Mouse (Mus musculus) kidney, embryonic 14.5 days (tissue): ENCODE results near the gene Gfra1. TPM values are rescaled to one million over a fixed set of nuclear protein-coding genes. Genes with fewer than 3 reads are reported as not detected.

Source experiments
- ATAC-seq: fragments of 200-750 bp; cut with Nextera tagmentation; 2 replicates; pipeline ENCODE4 v1.8.0; 2017; ENCODE audit warnings: moderate number of reproducible peaks, mild to moderate bottlenecking, moderate TSS enrichment, moderate library complexity; ENCODE audit not compliant: low FRiP score, low TSS enrichment
- H3K27ac ChIP-seq: fragments of 300-500 bp; sonication (generic); 2 replicates; pipeline ENCODE4 v1.5.1; 2014; ENCODE audit warnings: low read depth, mild to moderate bottlenecking, low read length, moderate library complexity, mixed read lengths
- H3K27me3 ChIP-seq: fragments of 300-500 bp; sonication (generic); 2 replicates; pipeline ENCODE4 v1.6.1; 2014; ENCODE audit warnings: mild to moderate bottlenecking, low read length; ENCODE audit not compliant: control insufficient read depth, insufficient read depth
- H3K36me3 ChIP-seq: fragments of 300-500 bp; sonication (generic); 2 replicates; pipeline ENCODE4 v1.6.1; 2014; ENCODE audit warnings: low read length, mixed read lengths; ENCODE audit not compliant: control insufficient read depth, insufficient read depth
- H3K4me1 ChIP-seq: fragments of 300-500 bp; sonication (generic); 2 replicates; pipeline ENCODE4 v1.6.1; 2014; ENCODE audit warnings: low read length, mixed read lengths; ENCODE audit not compliant: control insufficient read depth, insufficient read depth
- H3K4me2 ChIP-seq: fragments of 300-500 bp; sonication (generic); replicated peaks from 2 replicates; pipeline ENCODE4 v1.6.1; 2014; ENCODE audit warnings: low read depth, mild to moderate bottlenecking, low read length
- H3K4me3 ChIP-seq: fragments of 300-500 bp; sonication (generic); 2 replicates; pipeline ENCODE4 v1.5.1; 2014; ENCODE audit warnings: mild to moderate bottlenecking, low read length
- H3K9ac ChIP-seq: fragments of 300-500 bp; sonication (generic); 2 replicates; pipeline ENCODE4 v1.6.1; 2014; ENCODE audit warnings: low read depth, mild to moderate bottlenecking, low read length, moderate library complexity
- H3K9me3 ChIP-seq: fragments of 300-500 bp; sonication (generic); 2 replicates; pipeline ENCODE4 v1.6.1; 2016; ENCODE audit warnings: low read length; ENCODE audit not compliant: control insufficient read depth
- WGBS: fragments of 180-500 bp; shearing (Covaris S2); extraction: QIAGEN DNeasy Blood & Tissue Kit; methylation state at CpG from one replicate; pipeline ENCODE4 v1.1.7; 2014; 5-methylcytosine and 5-hydroxymethylcytosine counted together
- polyA plus RNA-seq: library from polyadenylated mRNA; unstranded; fragments of >200 nt; fragmentation: Nextera tagmentation; extraction: Ambion mirVana; gene quantifications from 2 replicates; pipeline ENCODE4 v1.2.1, GENCODE M21; 2014

Gene Gfra1
- polyA plus RNA-seq, 1 experiment from 2014 or later = 70.1 TPM

DNA sequence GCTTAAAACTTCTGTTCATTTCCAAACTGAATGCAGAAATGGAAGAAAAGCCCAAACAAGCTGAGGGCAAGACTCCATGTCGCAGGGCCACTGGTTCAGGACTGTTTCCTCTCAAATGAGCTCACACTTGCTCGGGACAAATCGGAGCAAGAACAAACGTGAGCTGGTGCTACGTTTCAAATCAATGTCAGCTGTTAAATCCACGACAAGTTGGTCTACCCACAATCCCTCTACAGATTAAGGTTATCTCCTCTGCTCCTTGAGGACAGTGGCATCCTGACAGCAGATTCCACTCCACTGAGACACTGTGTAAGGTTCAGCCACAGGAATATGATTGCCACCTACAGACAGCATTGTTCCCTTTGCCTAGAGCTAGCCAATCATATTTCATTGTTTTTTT is 4.4 kb downstream of the Gfra1 start:
- Histone ChIP-seq H3K4me2 (peak overlapping the region; percentile 10; the same call in 1 of the 2 replicates), H3K27ac (no peak overlapping the region), H3K4me1 (peaks cover 25% of the 10 kb centered on the region; the same call in 1 of the 2 replicates), H3K9ac (no peak overlapping the region), H3K36me3 (no peaks in the 10 kb centered on the region), H3K9me3 (no peaks in the 10 kb centered on the region), H3K4me3 (no peak overlapping the region; the same call in 1 of the 2 replicates), H3K27me3 (0 out of 2 replicates have a peak, but pooled peaks cover 4% of the 10 kb centered on the region)
- WGBS = 43% methylated on average over 6 of the region's 6 CpGs
- no peak for ATAC-seq

DNA sequence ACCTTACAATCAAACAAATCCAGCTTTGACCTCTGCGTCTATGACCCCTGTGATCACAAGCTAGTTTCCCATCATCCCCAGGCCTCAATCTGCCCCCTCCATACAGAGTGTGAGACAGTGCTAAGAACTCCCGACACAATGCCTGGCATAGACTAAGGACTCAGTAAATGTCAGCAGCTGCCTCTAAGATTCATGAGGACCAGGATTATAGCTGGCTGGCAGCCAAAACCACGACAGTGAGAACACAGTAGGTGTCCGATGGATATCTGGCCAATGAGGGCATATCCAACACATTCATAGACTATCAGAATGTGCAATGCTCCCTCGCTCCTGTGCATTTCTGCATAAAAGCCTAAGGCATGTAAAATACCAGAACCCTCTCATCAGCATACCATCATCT is 5.0 kb downstream of the Gfra1 start:
- 0 out of 2 replicates have a peak, but pooled peaks cover 4% of the 10 kb centered on the region for H3K27me3 ChIP-seq
- H3K9ac ChIP-seq = no peak overlapping the region
- no peak overlapping the region; the same call in 1 of the 2 replicates for H3K4me3 ChIP-seq
- WGBS = 55% methylated on average over 5 of the region's 5 CpGs
- no peak for ATAC-seq
- H3K9me3 ChIP-seq = no peaks in the 10 kb centered on the region
- 0 out of 2 replicates have a peak overlapping the region, but pooled peaks have one; percentile 5 for H3K4me2 ChIP-seq
- H3K27ac ChIP-seq = no peak overlapping the region
- H3K36me3 ChIP-seq = no peaks in the 10 kb centered on the region
- peaks cover 20% of the 10 kb centered on the region; the same call in 1 of the 2 replicates for H3K4me1 ChIP-seq

DNA sequence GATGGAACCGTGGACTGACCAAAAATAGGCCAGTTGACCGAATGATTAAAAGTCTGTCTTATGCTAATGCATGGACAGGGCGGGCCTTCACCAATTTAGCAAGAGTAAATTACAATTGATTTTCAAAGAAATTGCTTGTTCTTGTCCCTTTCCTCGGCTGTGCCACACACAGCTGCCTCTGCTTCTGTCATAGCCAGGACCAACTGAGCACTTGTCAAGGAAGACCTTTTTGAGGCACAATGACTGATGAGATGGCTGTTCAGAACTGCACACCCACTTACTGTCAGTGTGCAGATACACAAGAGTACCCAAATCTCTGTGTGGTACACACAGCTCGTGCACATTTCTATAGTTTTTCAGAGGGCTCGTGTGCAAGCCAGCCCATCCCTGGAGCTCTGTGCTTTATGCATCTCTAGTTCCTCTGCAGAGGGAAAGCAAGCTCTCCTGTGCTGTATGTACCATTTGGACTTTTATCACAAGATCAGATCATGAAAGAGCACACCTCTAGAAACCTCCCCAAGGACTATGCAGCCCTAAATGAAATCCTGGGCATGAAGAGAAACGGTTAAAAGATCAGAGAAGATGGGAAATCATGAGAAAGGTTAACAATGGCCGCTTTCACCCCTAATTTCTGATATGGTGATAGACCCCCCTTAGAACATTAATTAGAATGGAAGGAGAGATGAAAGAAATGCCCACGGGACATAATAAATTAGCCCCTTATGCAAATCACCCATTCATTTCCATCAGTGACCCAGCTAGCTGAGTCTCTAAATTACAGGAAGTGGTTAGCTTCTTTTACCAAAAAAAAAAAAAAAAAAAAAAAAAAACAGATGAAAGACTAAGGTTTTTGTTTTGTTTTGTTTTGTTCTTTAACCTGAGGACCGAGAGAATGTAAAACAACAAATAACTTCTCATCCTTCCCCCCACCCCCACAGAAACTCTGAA is 12.7 kb downstream of the Gfra1 start:
- Histone ChIP-seq H3K9ac (no peak overlapping the region), H3K9me3 (no peaks in the 10 kb centered on the region), H3K36me3 (no peaks in the 10 kb centered on the region; the same call in 1 of the 2 replicates), H3K4me3 (no peak overlapping the region), H3K4me2 (no peak overlapping the region), H3K4me1 (peaks cover 14% of the 10 kb centered on the region; the same call in 1 of the 2 replicates), H3K27me3 (no peaks in the 10 kb centered on the region), H3K27ac (no peak overlapping the region)
- 47% methylated on average over 10 of the region's 10 CpGs for WGBS
- no peak for ATAC-seq

DNA sequence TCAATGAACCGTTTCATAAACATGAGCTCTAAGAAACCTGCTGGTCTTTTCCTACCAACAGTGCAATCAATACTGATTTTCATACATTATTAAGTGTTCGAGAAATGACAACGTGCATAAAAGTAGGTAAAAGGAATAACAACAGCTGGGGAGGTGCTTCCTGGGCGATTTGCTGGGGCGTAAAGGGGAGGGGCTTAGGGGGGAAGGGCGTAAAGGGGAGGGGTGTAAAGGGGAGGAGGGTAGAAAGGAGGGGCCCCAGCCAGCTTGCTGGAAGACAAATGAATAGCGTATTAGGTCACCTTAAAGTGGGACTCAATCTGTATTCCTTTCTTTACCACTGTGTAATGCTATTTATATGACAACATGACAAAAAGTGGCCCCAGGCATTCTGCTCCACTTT is 13.9 kb downstream of the Gfra1 start:
- H3K4me2 ChIP-seq = no peak overlapping the region
- 53% methylated on average over 7 of the region's 7 CpGs for WGBS
- no peaks in the 10 kb centered on the region for H3K27me3 ChIP-seq
- H3K4me1 ChIP-seq = peaks cover 24% of the 10 kb centered on the region
- no peaks in the 10 kb centered on the region; the same call in 1 of the 2 replicates for H3K36me3 ChIP-seq
- no peak overlapping the region for H3K4me3 ChIP-seq
- no peak overlapping the region for H3K27ac ChIP-seq
- H3K9me3 ChIP-seq = no peaks in the 10 kb centered on the region
- ATAC-seq = no peak
- no peak overlapping the region for H3K9ac ChIP-seq

DNA sequence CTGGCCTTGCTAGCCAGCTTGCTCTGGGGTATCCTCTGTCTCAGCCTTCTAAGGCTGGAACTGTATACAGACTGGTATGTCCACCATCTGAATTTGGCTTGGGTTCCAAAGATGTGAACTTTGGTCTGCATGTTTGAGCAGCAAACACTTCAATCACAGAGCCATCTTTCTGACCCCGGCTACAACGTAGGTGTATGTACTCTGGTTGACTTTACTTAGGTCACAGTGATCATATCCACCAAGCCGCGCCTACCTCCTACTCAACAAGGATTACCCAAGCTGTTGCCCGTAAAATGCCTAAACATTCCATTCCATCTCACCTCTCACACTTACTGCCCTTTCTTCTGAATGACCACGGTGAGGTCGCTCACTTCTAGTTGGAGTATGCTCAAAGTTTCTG is 14.5 kb downstream of the Gfra1 start:
- H3K4me2 ChIP-seq = no peak overlapping the region
- no peaks in the 10 kb centered on the region for H3K27me3 ChIP-seq
- no peak overlapping the region for H3K27ac ChIP-seq
- no peaks in the 10 kb centered on the region for H3K9me3 ChIP-seq
- ATAC-seq = no peak
- H3K4me3 ChIP-seq = no peak overlapping the region
- no peaks in the 10 kb centered on the region; the same call in 1 of the 2 replicates for H3K36me3 ChIP-seq
- 90% methylated on average over 7 of the region's 7 CpGs for WGBS
- H3K4me1 ChIP-seq = peaks cover 24% of the 10 kb centered on the region
- H3K9ac ChIP-seq = no peak overlapping the region

DNA sequence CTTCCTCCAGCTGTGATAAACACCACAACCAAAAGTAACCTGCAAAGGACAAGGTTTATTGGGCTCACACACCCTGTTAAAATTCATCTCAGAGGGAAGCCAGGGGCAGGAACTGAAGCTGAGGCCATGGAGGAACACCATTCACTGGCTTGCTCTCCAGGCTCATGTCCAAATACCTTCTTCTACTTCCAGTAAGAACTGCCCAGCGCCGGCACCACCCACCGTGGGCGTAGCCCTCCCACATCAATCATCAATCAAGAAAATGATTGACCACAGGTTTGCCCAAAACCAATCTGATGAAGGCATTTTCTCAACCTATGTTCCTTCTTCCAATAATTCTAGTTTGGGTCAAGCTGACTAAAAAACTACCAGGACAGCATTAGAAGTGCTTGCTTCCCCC is 16.9 kb downstream of the Gfra1 start:
- ATAC-seq = no peak
- Histone ChIP-seq H3K4me3 (no peak overlapping the region), H3K9ac (no peak overlapping the region), H3K36me3 (no peaks in the 10 kb centered on the region; the same call in 1 of the 2 replicates), H3K27me3 (no peaks in the 10 kb centered on the region), H3K27ac (no peak overlapping the region), H3K4me1 (peaks cover 20% of the 10 kb centered on the region), H3K9me3 (no peaks in the 10 kb centered on the region), H3K4me2 (no peak overlapping the region)
- 88% methylated on average over 4 of the region's 4 CpGs for WGBS

DNA sequence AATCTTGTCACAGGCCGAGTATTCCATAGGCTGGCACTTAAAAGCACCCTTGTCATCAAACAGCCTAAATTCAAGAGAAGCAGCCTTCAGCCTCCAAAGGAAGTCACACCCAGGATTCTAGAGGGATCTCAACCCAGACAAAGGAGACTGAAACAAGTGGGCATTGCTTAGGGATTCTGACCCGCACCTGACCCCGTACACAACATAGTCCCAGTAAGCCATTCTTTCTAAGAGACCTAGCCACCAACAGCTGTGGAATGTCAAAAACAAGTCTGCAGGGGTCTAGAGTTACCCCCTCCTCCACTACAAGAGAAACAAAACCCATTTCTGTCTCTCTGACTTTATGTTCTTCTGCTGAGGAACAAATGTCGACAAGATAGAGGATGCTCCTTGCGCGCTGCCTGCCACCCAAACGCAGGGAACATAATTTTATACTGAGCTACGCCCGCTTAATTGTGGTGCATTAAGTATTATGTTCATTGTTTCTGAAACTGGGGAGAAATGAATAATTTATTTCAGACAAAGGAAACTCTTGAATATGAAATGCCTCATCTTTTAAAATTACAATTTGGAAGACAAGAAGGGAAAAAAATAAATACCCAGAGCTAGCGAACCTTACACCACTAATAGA is 18.2 kb downstream of the Gfra1 start:
- Histone ChIP-seq H3K4me2 (no peak overlapping the region), H3K9me3 (no peaks in the 10 kb centered on the region), H3K4me3 (no peak overlapping the region), H3K4me1 (peaks cover 13% of the 10 kb centered on the region), H3K27me3 (no peaks in the 10 kb centered on the region), H3K9ac (no peak overlapping the region), H3K27ac (peak overlapping the region; percentile 65; the same call in 1 of the 2 replicates), H3K36me3 (no peaks in the 10 kb centered on the region; the same call in 1 of the 2 replicates)
- ATAC-seq = peak; percentile 82
- WGBS = 46% methylated on average over 10 of the region's 10 CpGs

- Histone ChIP-seq H3K4me3 (no peak overlapping the region), H3K27me3 (no peaks in the 10 kb centered on the region), H3K9ac (no peak overlapping the region), H3K4me2 (no peak overlapping the region), H3K4me1 (peaks cover 13% of the 10 kb centered on the region), H3K27ac (peak overlapping the region; percentile 65; the same call in 1 of the 2 replicates), H3K36me3 (no peaks in the 10 kb centered on the region; the same call in 1 of the 2 replicates), H3K9me3 (no peaks in the 10 kb centered on the region)
- WGBS = 57% methylated on average over 3 of the region's 3 CpGs
- ATAC-seq = no peak
These were observed 18.8 kb downstream of the Gfra1 start for GRCm38 (mm10) chr19:58436874-58437273.
